Mouse (Mus musculus) neutrophil, adult 5-6 weeks (primary cell): Measurements from ENCODE around the gene Morc2a. TPM values are rescaled to one million over a fixed set of nuclear protein-coding genes. Genes with fewer than 3 reads are reported as not detected.

ENCODE experiments used
- ATAC-seq: fragments of 151-379, 151-347 bp; 2 replicates; pipeline ENCODE4 v1.8.0; 2017; ENCODE audit warnings: mild to moderate bottlenecking, moderate TSS enrichment; ENCODE audit not compliant: insufficient number of reproducible peaks, poor library complexity, low FRiP score, severe bottlenecking; ENCODE audit errors: extremely low read depth
- total RNA-seq: library from RNA; stranded (forward); fragments of 200-1000 nt; gene quantifications from 2 replicates; pipeline ENCODE4 v1.2.3, GENCODE M21; 2017

Morc2a gene
- total RNA-seq, 1 experiment from 2014 or later, result 30.0 TPM

GRCm38 (mm10) chr11:3677204-3677603 lies 28.2 kb downstream of the Morc2a start:
- no peak for ATAC-seq

- no peak for ATAC-seq
Measured at GRCm38 (mm10) chr11:3679771-3680170, 30.8 kb downstream of the Morc2a start.

GRCm38 (mm10) chr11:3683696-3684095 lies 34.7 kb downstream of the Morc2a start:
- ATAC-seq, result no peak

GRCm38 (mm10) chr11:3684232-3684631 lies 35.2 kb downstream of the Morc2a start:
- no peak for ATAC-seq

GRCm38 (mm10) chr11:3684723-3685430 lies 35.9 kb downstream of the Morc2a start:
- ATAC-seq, result no peak

GRCm38 (mm10) chr11:3685431-3685830 lies 36.4 kb downstream of the Morc2a start:
- no peak for ATAC-seq

- no peak for ATAC-seq
Measured at GRCm38 (mm10) chr11:3686318-3686717, 37.3 kb downstream of the Morc2a start.

- ATAC-seq, result no peak
Measured at GRCm38 (mm10) chr11:3686885-3687284, 37.9 kb downstream of the Morc2a start.

GRCm38 (mm10) chr11:3691746-3692145 lies 42.8 kb downstream of the Morc2a start:
- no peak for ATAC-seq

GRCm38 (mm10) chr11:3696086-3696616 lies 47.2 kb downstream of the Morc2a start:
- ATAC-seq, result no peak

GRCm38 (mm10) chr11:3697441-3697840 lies 48.5 kb downstream of the Morc2a start:
- no peak for ATAC-seq

GRCm38 (mm10) chr11:3703089-3703992 lies 54.4 kb downstream of the Morc2a start:
- 0 out of 2 replicates have a peak, but pooled peaks have one; percentile 9 for ATAC-seq

- ATAC-seq, result no peak
Measured at GRCm38 (mm10) chr11:3704404-3704803, 55.4 kb downstream of the Morc2a start.

GRCm38 (mm10) chr11:3707057-3707456 lies 58.1 kb downstream of the Morc2a start:
- ATAC-seq, result no peak

- ATAC-seq, result no peak
Measured at GRCm38 (mm10) chr11:3710203-3710602, 61.2 kb downstream of the Morc2a start.

GRCm38 (mm10) chr11:3714486-3714885 lies 65.5 kb downstream of the Morc2a start:
- ATAC-seq, result 0 out of 2 replicates have a peak, but pooled peaks have one; percentile 21

GRCm38 (mm10) chr11:3716662-3717061 lies 67.7 kb downstream of the Morc2a start:
- no peak for ATAC-seq

GRCm38 (mm10) chr11:3722036-3722435 lies 73.0 kb downstream of the Morc2a start:
- ATAC-seq, result no peak

GRCm38 (mm10) chr11:3722861-3723260 lies 73.9 kb downstream of the Morc2a start:
- ATAC-seq, result no peak

- no peak for ATAC-seq
Measured at GRCm38 (mm10) chr11:3723910-3724309, 74.9 kb downstream of the Morc2a start.
